Mouse (Mus musculus) testis, adult 2 months (tissue): ENCODE measurements at regions not wholly inside any gene's neighbourhood (a gene's known extent, or its start where the extent isn't known, plus 50 kb on each side); places are given as distances from the start of the nearest gene placed in this dataset.

Source experiments
- CTCF ChIP-seq: fragments of 200-500 bp; IDR thresholded peaks from 2 replicates; pipeline ENCODE4 v1.5.1; 2012; ENCODE audit warnings: low read depth, mild to moderate bottlenecking, inconsistent platforms, low read length, moderate library complexity; ENCODE audit not compliant: control insufficient read depth, insufficient read depth, insufficient replicate concordance
- POLR2A ChIP-seq: fragments of 200-500 bp; IDR thresholded peaks from 2 replicates; pipeline ENCODE4 v1.6.1; 2012; ENCODE audit warnings: low read depth, mild to moderate bottlenecking, inconsistent platforms, low read length, moderate library complexity; ENCODE audit not compliant: control insufficient read depth

DNA sequence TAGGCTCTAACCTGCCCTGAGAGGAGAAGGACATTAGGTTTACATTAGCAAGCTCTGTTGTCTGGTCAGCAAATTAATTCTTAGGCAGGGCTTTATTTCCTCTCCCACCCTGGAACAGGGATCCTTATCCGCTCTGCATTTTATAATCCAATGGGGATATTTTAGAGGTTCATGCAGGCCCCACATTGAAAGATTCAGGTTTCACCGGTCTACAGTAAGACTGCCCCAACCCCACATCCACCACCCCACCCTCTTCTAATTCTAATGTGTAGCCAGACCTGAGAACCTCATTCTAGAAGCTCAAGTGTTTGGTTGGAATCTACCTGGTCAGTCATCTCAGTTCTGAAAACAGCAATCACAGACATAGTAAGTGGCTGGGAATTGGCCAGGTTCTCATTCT, 86.9 kb upstream of the Gdnf start:
- TF ChIP-seq POLR2A (no peak), CTCF (no peak)
